In the genomic region with DNA sequence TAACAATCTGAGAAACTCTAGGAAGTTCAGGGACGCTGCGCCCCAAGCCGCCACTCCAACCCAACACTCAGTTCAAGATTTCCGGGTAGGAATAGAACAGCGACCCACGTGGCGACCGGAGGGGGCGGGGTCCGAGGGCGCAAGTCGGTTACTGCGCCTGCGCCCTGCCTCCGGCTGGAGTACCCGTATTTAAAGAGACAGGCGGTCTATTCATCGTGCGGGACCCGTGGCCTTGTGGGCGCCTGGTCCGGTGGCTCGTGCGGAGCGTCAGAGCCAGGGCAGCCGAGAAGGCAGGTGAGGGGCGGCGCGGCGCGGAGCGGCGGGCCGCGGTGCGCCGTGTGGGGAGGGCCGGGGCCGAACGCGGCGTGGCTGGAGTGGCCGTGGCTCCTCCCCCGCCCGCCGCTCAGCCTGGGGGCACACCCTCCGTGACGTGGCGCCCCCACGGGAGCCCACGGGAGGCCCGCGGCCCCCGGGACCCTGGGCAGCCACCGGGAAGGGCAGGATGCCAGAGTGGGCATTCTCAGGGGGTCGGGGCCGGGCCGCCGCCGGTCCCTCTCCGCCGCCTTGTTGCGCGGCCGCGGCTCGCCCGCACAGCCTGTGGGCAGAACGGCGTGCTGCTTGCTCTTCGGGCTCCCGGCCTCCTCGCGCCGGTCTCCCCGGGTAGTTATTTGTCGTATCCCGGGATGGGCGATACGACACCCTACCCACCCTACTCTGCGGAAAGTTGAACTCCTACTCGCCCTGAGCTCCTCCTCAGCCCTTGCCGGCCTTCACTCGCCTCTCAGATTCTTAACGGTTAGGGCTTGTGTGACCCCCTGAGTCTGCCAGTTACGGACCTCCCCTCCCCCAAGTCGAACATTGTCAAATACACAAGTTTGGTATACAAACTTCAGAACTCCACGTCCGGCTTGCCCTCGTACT, we compare ENCODE assay signal across 7 mouse cellular contexts. TPM values are rescaled to one million over a fixed set of nuclear protein-coding genes. Genes with fewer than 3 reads are reported as not detected.
DNase-seq lines count a peak whose midpoint lies in the region; ATAC-seq and TF ChIP-seq lines count a peak whose summit lies in the region.

Gene Lig3, plus strand, starts transcription at position 126 of the 921 bp plus-strand sequence.

- peak within 1 kb of the TSS; percentile 95 for H3K9ac ChIP-seq in intestine, postnatal 0 days (ENCODE audit: low read depth, low read length)
- H3K9ac ChIP-seq in midbrain, embryonic 12.5 days (replicated peaks), result peak within 1 kb of the TSS; percentile 94

- TF ChIP-seq CTCF in intestine, postnatal 0 days (IDR thresholded peaks at IDR 0.05; ENCODE audit: low read depth), result peak; percentile 27; the same call in 1 of the 2 replicates
- peak; percentile 5; the same call in 1 of the 2 replicates for TF ChIP-seq CTCF in small intestine, adult 2 months (IDR thresholded peaks at IDR 0.05; ENCODE audit: extremely low read depth, insufficient read length, insufficient replicate concordance, low read depth, low read length)

- peak; percentile 82; the same call in 1 of the 2 replicates for TF ChIP-seq POLR2A in small intestine, adult 2 months (IDR thresholded peaks at IDR 0.05; ENCODE audit: low read depth, low read length)

- peaks cover 32% of the 10 kb centered on the region for H3K36me3 ChIP-seq in embryonic facial prominence, embryonic 10.5 days (replicated peaks)
- H3K36me3 ChIP-seq in intestine, postnatal 0 days (ENCODE audit: control insufficient read depth, insufficient read depth), result peaks cover 15% of the 10 kb centered on the region; the same call in 1 of the 2 replicates
- H3K36me3 ChIP-seq in midbrain, embryonic 12.5 days, result peaks cover 29% of the 10 kb centered on the region
- H3K36me3 ChIP-seq in small intestine, adult 2 months (ENCODE audit: control insufficient read depth, insufficient read depth, low read length), result peaks cover 8% of the 10 kb centered on the region

- intact Hi-C loops in left cerebral cortex, postnatal 4 days (cut with DNase I), result no loop called here

- H3K27ac ChIP-seq in embryonic facial prominence, embryonic 10.5 days (replicated peaks), result peak within 1 kb of the TSS; percentile 98
- H3K27ac ChIP-seq in intestine, postnatal 0 days (ENCODE audit: low read depth, low read length), result peak within 1 kb of the TSS; percentile 94
- peak within 1 kb of the TSS; percentile 96 for H3K27ac ChIP-seq in midbrain, embryonic 12.5 days (replicated peaks)
- peak within 1 kb of the TSS; percentile 85 for H3K27ac ChIP-seq in small intestine, adult 2 months (ENCODE audit: insufficient read depth, low read depth, low read length)

- peak; percentile 96 for DNase-seq in adrenal gland, postnatal 10 days
- DNase-seq in embryonic facial prominence, embryonic 10.5 days (ENCODE audit: low spot score), result peak; percentile 95
- DNase-seq in gonadal fat pad, adult 2 months (ENCODE audit: low read depth), result no peak
- peak; percentile 95 for DNase-seq in left cerebral cortex, postnatal 4 days

- H3K4me2 ChIP-seq in intestine, postnatal 0 days (replicated peaks; ENCODE audit: low read depth), result peak within 1 kb of the TSS; percentile 66
- peak within 1 kb of the TSS; percentile 75 for H3K4me2 ChIP-seq in midbrain, embryonic 12.5 days (replicated peaks)

- peak within 1 kb of the TSS; percentile 95 for H3K4me3 ChIP-seq in embryonic facial prominence, embryonic 10.5 days
- peak within 1 kb of the TSS; percentile 95 for H3K4me3 ChIP-seq in intestine, postnatal 0 days (ENCODE audit: low read depth, low read length)
- peak within 1 kb of the TSS; percentile 97 for H3K4me3 ChIP-seq in midbrain, embryonic 12.5 days
- H3K4me3 ChIP-seq in small intestine, adult 2 months (ENCODE audit: low read depth, low read length), result peak within 1 kb of the TSS; percentile 90

- H3K9me3 ChIP-seq in embryonic facial prominence, embryonic 10.5 days, result no peaks in the 10 kb centered on the region
- no peaks in the 10 kb centered on the region for H3K9me3 ChIP-seq in intestine, postnatal 0 days (ENCODE audit: control insufficient read depth)
- H3K9me3 ChIP-seq in midbrain, embryonic 12.5 days, result no peaks in the 10 kb centered on the region

- H3K27me3 ChIP-seq in embryonic facial prominence, embryonic 10.5 days (replicated peaks; ENCODE audit: low read depth, poor library complexity, severe bottlenecking), result no peaks in the 10 kb centered on the region
- no peaks in the 10 kb centered on the region for H3K27me3 ChIP-seq in intestine, postnatal 0 days (replicated peaks; ENCODE audit: control insufficient read depth, insufficient read depth, low read length)
- no peaks in the 10 kb centered on the region for H3K27me3 ChIP-seq in midbrain, embryonic 12.5 days
- H3K27me3 ChIP-seq in small intestine, adult 2 months (ENCODE audit: control insufficient read depth, insufficient read depth, low read length), result no peaks in the 10 kb centered on the region

- peaks cover 21% of the 10 kb centered on the region for H3K4me1 ChIP-seq in embryonic facial prominence, embryonic 10.5 days
- H3K4me1 ChIP-seq in intestine, postnatal 0 days (replicated peaks; ENCODE audit: control insufficient read depth, insufficient read depth, low read length), result no peaks in the 10 kb centered on the region
- peaks cover 20% of the 10 kb centered on the region for H3K4me1 ChIP-seq in midbrain, embryonic 12.5 days
- no peaks in the 10 kb centered on the region; the same call in 1 of the 2 replicates for H3K4me1 ChIP-seq in small intestine, adult 2 months (ENCODE audit: control insufficient read depth, insufficient read depth, insufficient read length, low read length)

- under 1% methylated on average over 90 of the region's 90 CpGs for WGBS in embryonic facial prominence, embryonic 10.5 days
- under 1% methylated on average over 65 of the region's 90 CpGs for WGBS in intestine, postnatal 0 days
- under 1% methylated on average over 87 of the region's 90 CpGs for WGBS in midbrain, embryonic 12.5 days
- under 1% methylated on average over 78 of the region's 90 CpGs for WGBS in small intestine, adult 2 months

- ATAC-seq in intestine, postnatal 0 days, result peak; percentile 91
- ATAC-seq in midbrain, embryonic 12.5 days (ENCODE audit: low FRiP score, low read depth), result peak; percentile 95

RNA-seq across cellular contexts. Expression of gene Lig3, which starts in this region (rescaled TPM):
- total RNA-seq in adrenal gland, postnatal 10 days (2021), result 10 to 100 TPM; 19.8 to 22.1 TPM
- 43.8 and 48.7 TPM in 2 replicates for polyA plus RNA-seq in embryonic facial prominence, embryonic 10.5 days (2016; fragmentation: Nextera tagmentation; extraction: Ambion mirVana)
- polyA plus RNA-seq in gonadal fat pad, adult 2 months (2012; rRNA removed), result 19.4 and 23.3 TPM in 2 replicates
- 8.4 and 9.2 TPM in 2 replicates for polyA plus RNA-seq in intestine, postnatal 0 days (2015; fragmentation: Nextera tagmentation; extraction: Ambion mirVana)
- 10 to 100 TPM; 41.4 to 43.5 TPM for total RNA-seq in left cerebral cortex, postnatal 4 days (2021)
- polyA plus RNA-seq in midbrain, embryonic 12.5 days (2016; fragmentation: Nextera tagmentation; extraction: Ambion mirVana), result 46.1 and 52.8 TPM in 2 replicates
- polyA plus RNA-seq in small intestine, adult 2 months (2012; rRNA removed), result 4.3 and 6.3 TPM in 2 replicates
